Mouse (Mus musculus): ENCODE data around the gene Sirt2. TPM values are rescaled to one million over a fixed set of nuclear protein-coding genes. Genes with fewer than 3 reads are reported as not detected.

Sirt2 gene
- total RNA-seq, 2 experiments from 2014 or later: 189 to 230 TPM

DNA sequence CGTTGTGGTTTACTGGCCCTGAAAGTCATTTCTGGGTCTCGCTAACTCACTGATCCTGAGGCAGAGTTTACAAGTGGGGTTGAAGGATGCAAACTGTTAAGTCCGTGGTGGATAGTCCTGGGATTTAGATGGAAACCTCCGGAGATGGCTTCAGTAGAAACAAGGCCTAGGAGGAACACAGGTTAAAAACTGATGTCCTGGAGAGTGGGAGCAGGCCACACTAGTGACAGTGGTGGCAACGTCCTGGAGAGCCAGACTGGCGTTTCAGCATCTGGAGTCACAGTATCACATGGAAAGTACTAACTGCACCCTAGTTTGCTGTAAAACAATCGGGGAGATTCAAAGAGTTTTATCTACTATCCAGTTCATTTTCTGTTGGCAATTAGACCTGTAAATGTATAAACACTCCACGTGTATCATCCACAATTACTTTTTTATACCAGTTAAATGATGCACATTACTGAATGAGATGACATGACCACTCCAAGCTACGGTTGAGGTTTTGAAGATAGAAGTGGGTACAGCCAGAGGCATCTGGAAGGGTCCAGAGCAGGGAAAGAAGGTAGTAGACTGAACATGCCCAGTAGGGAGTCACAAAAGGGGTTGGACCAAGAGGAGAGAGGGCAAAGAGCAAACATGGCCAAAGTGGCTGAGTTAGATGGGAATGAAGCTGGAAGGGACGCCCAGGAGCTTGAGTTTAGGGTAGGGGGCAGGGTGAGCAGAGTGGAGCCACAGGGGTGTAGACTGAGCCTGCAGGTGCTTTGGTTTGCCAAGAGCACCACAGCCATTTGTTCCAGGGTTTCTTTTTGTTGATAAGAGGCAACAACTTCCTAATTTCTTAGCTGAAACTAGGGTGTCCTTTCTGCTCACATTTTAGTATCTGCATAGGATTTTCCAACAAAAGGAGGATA, 56.7 kb downstream of the Sirt2 start:
- DNase-seq (ENCODE audit: low spot score in 2 of 2): no peak
- intact Hi-C loops (cut with DNase I): no loop called here

GRCm38 (mm10) chr7:28823932-28824331, 57.4 kb downstream of the Sirt2 start:
- DNase-seq (ENCODE audit: low spot score in 2 of 2): no peak
- intact Hi-C loops (cut with DNase I): no loop called here

- intact Hi-C loops (cut with DNase I): loop anchor here (5.0 kb wide), 1 partner anchor 42 kb away; no protein-coding TSS in a partner anchor
- DNase-seq (ENCODE audit: low spot score in 2 of 2): peak; percentile 92 to 95
Measured at GRCm38 (mm10) chr7:28824941-28825685, 58.6 kb downstream of the Sirt2 start, which contains the start of gene Ech1. Gene Ech1, plus strand, starts transcription at chr7:28825217.

GRCm38 (mm10) chr7:28825686-28826401, 59.3 kb downstream of the Sirt2 start:
- intact Hi-C loops (cut with DNase I): loop anchor here (5.0 kb wide), 1 partner anchor 41 kb away; no protein-coding TSS in a partner anchor
- DNase-seq (ENCODE audit: low spot score in 2 of 2): no peak

GRCm38 (mm10) chr7:28826402-28826772, 59.9 kb downstream of the Sirt2 start:
- intact Hi-C loops (cut with DNase I): loop anchor here (5.0 kb wide), 1 partner anchor 41 kb away; no protein-coding TSS in a partner anchor
- DNase-seq (ENCODE audit: low spot score in 2 of 2): no peak

DNA sequence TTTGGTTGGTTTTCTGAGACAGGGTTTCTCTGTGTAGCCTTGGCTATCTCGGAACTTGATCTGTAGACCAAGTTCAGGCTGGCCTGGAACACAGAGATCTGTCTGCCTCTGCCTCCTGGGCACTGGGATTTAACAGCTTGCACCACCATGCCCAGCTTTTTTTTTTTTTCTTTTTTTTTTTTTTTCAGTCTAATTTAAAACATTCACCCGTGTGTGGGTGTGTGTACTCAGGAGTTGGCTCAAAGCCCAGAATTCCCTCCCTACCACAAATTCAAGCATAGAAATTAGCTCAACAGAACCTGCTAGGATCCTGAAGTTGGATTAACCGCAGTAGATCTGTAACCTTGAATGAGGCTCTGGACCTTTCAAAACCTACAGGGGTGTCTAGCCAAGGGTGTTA, 60.8 kb downstream of the Sirt2 start:
- intact Hi-C loops (cut with DNase I): loop anchor here (5.0 kb wide), 1 partner anchor 40 kb away; no protein-coding TSS in a partner anchor
- DNase-seq (ENCODE audit: low spot score in 2 of 2): peak; percentile 83 to 89

- intact Hi-C loops (cut with DNase I): loop anchor here (5.0 kb wide), 1 partner anchor 37 kb away; no protein-coding TSS in a partner anchor
- no peak for DNase-seq (ENCODE audit: low spot score in 2 of 2)
Measured at GRCm38 (mm10) chr7:28829821-28830220, 63.3 kb downstream of the Sirt2 start.

DNA sequence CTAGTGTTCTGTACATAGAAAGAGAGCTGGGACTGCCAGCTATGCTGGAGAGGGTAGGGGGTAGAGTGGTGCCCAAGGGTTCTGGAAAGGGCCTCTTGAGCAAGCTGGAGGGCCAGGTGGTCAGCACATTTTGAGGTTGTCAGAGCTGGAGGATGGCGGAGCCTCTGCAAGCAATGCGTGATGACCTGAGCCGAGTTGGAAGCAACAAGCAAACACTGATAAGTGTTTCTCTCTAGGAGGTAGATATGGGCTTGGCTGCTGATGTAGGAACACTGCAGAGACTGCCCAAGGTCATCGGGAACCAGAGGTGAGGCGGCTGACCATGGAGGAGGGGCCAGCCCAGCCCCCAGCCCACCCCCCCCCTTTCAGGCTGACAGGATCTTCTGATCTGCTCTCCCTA, 64.4 kb downstream of the Sirt2 start:
- intact Hi-C loops (cut with DNase I): no loop called here
- no peak for DNase-seq (ENCODE audit: low spot score in 2 of 2)

GRCm38 (mm10) chr7:28831411-28832125, 65.0 kb downstream of the Sirt2 start:
- intact Hi-C loops (cut with DNase I): no loop called here

DNA sequence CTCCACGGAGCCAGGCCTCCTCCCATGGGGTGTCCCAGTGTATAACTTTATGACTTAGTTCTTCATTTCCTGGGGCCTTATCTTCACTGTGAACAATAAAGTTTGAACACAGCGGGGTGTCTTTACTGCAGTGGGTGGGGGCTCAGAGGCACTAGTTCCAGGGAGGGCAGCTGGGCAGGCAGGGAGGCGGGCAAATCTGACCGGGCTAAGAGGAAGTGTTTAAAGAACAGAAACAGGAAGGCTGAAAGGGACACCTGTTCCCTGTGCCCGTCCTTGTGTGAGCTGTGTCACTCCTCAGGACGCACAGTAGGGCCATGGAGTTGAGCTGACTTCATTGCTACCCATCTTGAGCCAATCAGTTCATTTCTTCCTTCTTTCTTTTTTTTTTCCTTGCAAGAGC, 65.6 kb downstream of the Sirt2 start:
- intact Hi-C loops (cut with DNase I): no loop called here

More at GRCm38 (mm10) chr7:28831411-28832125, 65.0 kb downstream of the Sirt2 start:
- no peak for DNase-seq (ENCODE audit: low spot score in 2 of 2)

GRCm38 (mm10) chr7:28833723-28834347, 67.3 kb downstream of the Sirt2 start, which contains the start of gene Lgals4:
Gene Lgals4, plus strand, starts transcription at chr7:28833854.
- no peak for DNase-seq (ENCODE audit: low spot score in 2 of 2)
- intact Hi-C loops (cut with DNase I): no loop called here

More for the DNA sequence above, 65.6 kb downstream of the Sirt2 start:
- DNase-seq (ENCODE audit: low spot score in 2 of 2): no peak

GRCm38 (mm10) chr7:28836936-28837335, 70.4 kb downstream of the Sirt2 start:
- intact Hi-C loops (cut with DNase I): no loop called here
- DNase-seq (ENCODE audit: low spot score in 2 of 2): no peak

Other genes starting within 250 kb of the Sirt2 start
- gene Ifnl3, start 243.9 kb upstream of the Sirt2 start, total RNA-seq (2021): not detected
- gene Sycn, start 225.8 kb upstream of the Sirt2 start, total RNA-seq (2021): not detected
- under 1 TPM; 0.36 to 0.53 TPM for gene Nccrp1, start 219.5 kb upstream of the Sirt2 start, total RNA-seq (2021)
- 10 to 100 TPM; 59.8 to 61.6 TPM for gene Samd4b, start 168.6 kb upstream of the Sirt2 start, total RNA-seq (2021)
- gene Pak4, start 168.6 kb upstream of the Sirt2 start, total RNA-seq (2021): 1 to 10 TPM; 8.7 to 10.0 TPM
- 1 to 10 TPM in 1 of 2 experiments, under 1 TPM in 1; 0.53 to 1.1 TPM for gene Acp7, start 135.4 kb upstream of the Sirt2 start, total RNA-seq (2021)
- gene Fbxo27, start 73.9 kb upstream of the Sirt2 start, total RNA-seq (2021): 10 to 100 TPM; 16.9 to 19.9 TPM
- gene Fbxo17, start 49.9 kb upstream of the Sirt2 start, total RNA-seq (2021): under 1 TPM; 0.88 to 0.93 TPM
- gene Mrps12, start 24.9 kb upstream of the Sirt2 start, total RNA-seq (2021): 10 to 100 TPM; 60.4 to 66.5 TPM
- gene Sars2, start 24.7 kb upstream of the Sirt2 start, total RNA-seq (2021): 10 to 100 TPM; 13.0 to 17.9 TPM
- gene Ccer2, start 10.6 kb upstream of the Sirt2 start, total RNA-seq (2021): 1 to 10 TPM; 1.3 TPM
- gene Nfkbib, start 777 bp downstream of the Sirt2 start, total RNA-seq (2021): 10 to 100 TPM; 39.3 to 39.6 TPM
- 1 to 10 TPM; 1.6 to 2.5 TPM for gene Rinl, start 22.2 kb downstream of the Sirt2 start, total RNA-seq (2021)
- 100 to 1,000 TPM; 401 to 422 TPM for gene Hnrnpl, start 41.8 kb downstream of the Sirt2 start, total RNA-seq (2021)
- 10 to 100 TPM; 43.6 to 44.2 TPM for gene Ech1, start 58.5 kb downstream of the Sirt2 start, total RNA-seq (2021)
- gene Lgals4, start 67.1 kb downstream of the Sirt2 start, total RNA-seq (2021): 1 to 10 TPM; 2.6 TPM
- under 1 TPM in 1 of 2 experiments, not detected in 1; 0.47 TPM for gene Lgals7, start 97.1 kb downstream of the Sirt2 start, total RNA-seq (2021)
- 1 to 10 TPM in 1 of 2 experiments, under 1 TPM in 1; 0.59 to 1.3 TPM for gene Capn12, start 114.7 kb downstream of the Sirt2 start, total RNA-seq (2021)
- gene Actn4, start 195.6 kb downstream of the Sirt2 start, total RNA-seq (2021): 100 to 1,000 TPM; 177 to 205 TPM
- 100 to 1,000 TPM; 163 to 174 TPM for gene Eif3k, start 215.1 kb downstream of the Sirt2 start, total RNA-seq (2021)
- 1 to 10 TPM; 2.0 to 3.7 TPM for gene Map4k1, start 215.3 kb downstream of the Sirt2 start, total RNA-seq (2021)